Mouse (Mus musculus): ENCODE measurements at regions not wholly inside any gene's neighbourhood (a gene's known extent, or its start where the extent isn't known, plus 50 kb on each side); places are given as distances from the start of the nearest gene placed in this dataset.

GRCm38 (mm10) chr5:12153295-12153694, 229.9 kb upstream of the Sema3d start:
- TF ChIP-seq POLR2A (IDR thresholded peaks at IDR 0.05; ENCODE audit: borderline replicate concordance, extremely low read depth, low read depth, low read length) (no peak), CTCF (IDR thresholded peaks at IDR 0.05; ENCODE audit: insufficient read depth, low read length) (no peak)

Data from lung, adult 2 months (tissue).